Mouse (Mus musculus) testis, adult 10 weeks (tissue): ENCODE measurements around the gene Olfr1275. TPM values are rescaled to one million over a fixed set of nuclear protein-coding genes. Genes with fewer than 3 reads are reported as not detected.

Source experiments
- polyA plus RNA-seq: library from polyadenylated mRNA; stranded (reverse); fragments of 350-450 nt; fragmentation: Illumina TruSeq; extraction: RNeasy Lipid Tissue Mini Kit (QIAGEN cat#74804); gene quantifications from one replicate; pipeline ENCODE4 v1.2.3, GENCODE M21; 2014; ENCODE audit warnings: low read depth, low replicate concordance

Olfr1275 gene
- polyA plus RNA-seq = 0.13 TPM

GRCm38 (mm10) chr2:111235186-111235585 is at the start of gene Olfr1275:
Olfr1275 (minus strand) TSS chr2:111235286.

GRCm38 (mm10) chr2:111274006-111274405 is 38.9 kb upstream of the Olfr1275 start, which contains the start of gene Olfr1277:
Olfr1277 (minus strand) TSS chr2:111274106.

GRCm38 (mm10) chr2:111254216-111254615 is 19.1 kb upstream of the Olfr1275 start, which contains the start of gene Olfr1276:
Olfr1276 (plus strand) TSS chr2:111254516.

DNA sequence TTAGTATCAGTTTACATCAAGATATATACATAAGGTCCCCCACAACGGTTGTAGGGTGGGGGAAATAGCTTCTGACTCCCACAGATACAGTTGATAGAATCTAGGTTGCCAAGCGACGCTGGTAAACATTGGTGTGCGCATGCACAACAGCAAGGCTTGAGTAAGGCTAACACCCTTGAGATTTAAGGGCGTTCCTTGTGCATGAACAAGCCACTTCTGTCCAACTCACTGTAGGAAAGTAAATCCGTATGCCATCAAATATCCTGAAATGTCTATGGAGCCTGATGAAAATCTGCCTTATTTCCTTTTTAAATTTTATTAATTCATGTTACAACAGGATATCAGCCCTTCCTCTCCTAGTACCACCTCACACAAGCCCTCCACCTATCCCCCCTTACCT is 5.6 kb downstream of the Olfr1275 start, which contains the start of gene 4930430A15Rik:
TSS of gene 4930430A15Rik (minus strand) at position 101 of the 400 bp plus-strand sequence.

Other genes starting within 250 kb of the Olfr1275 start
- gene Gm13941, start 129.3 kb downstream of the Olfr1275 start, polyA plus RNA-seq = 260 TPM
- gene Gm15130, start 82.3 kb downstream of the Olfr1275 start, polyA plus RNA-seq = 290 TPM
- 618 TPM for gene 4930430A15Rik, start 5.7 kb downstream of the Olfr1275 start, polyA plus RNA-seq
- not detected for gene Olfr1276, start 19.2 kb upstream of the Olfr1275 start, polyA plus RNA-seq
- 0.22 TPM for gene Olfr1277, start 38.8 kb upstream of the Olfr1275 start, polyA plus RNA-seq
- not detected for gene Olfr1278, start 54.9 kb upstream of the Olfr1275 start, polyA plus RNA-seq
- gene Olfr1279, start 65.3 kb upstream of the Olfr1275 start, polyA plus RNA-seq = 0.59 TPM
- gene Olfr1280, start 78.7 kb upstream of the Olfr1275 start, polyA plus RNA-seq = 1.7 TPM
- gene Olfr1281, start 91.2 kb upstream of the Olfr1275 start, polyA plus RNA-seq = 0.11 TPM
- not detected for gene Olfr1282, start 100.8 kb upstream of the Olfr1275 start, polyA plus RNA-seq
- gene Olfr1283, start 131.5 kb upstream of the Olfr1275 start, polyA plus RNA-seq = 0.13 TPM
- not detected for gene Olfr1284, start 140.2 kb upstream of the Olfr1275 start, polyA plus RNA-seq
- gene Olfr1286, start 187.8 kb upstream of the Olfr1275 start, polyA plus RNA-seq = not detected
- not detected for gene Olfr1287, start 213.9 kb upstream of the Olfr1275 start, polyA plus RNA-seq
- gene Olfr1288, start 238.8 kb upstream of the Olfr1275 start, polyA plus RNA-seq = not detected
- gene Olfr1289, start 245.5 kb upstream of the Olfr1275 start, polyA plus RNA-seq = not detected